Mouse (Mus musculus) midbrain, embryonic 11.5 days (tissue): ENCODE measurements around the gene Sec61g. TPM values are rescaled to one million over a fixed set of nuclear protein-coding genes. Genes with fewer than 3 reads are reported as not detected.

Experiments used
- ATAC-seq: fragments of 200-750 bp; cut with Nextera tagmentation; 2 replicates; pipeline ENCODE4 v1.8.0; 2017; ENCODE audit warnings: moderate TSS enrichment, moderate library complexity; ENCODE audit not compliant: low FRiP score
- DNase-seq: peaks from one replicate; pipeline ENCODE4 v3.0.0; 2015; ENCODE audit warnings: low spot score; ENCODE audit errors: missing footprints
- H3K27ac ChIP-seq: fragments of 300-500 bp; sonication (generic); 2 replicates; pipeline ENCODE4 v1.5.1; 2014; ENCODE audit warnings: low read depth, low read length
- H3K27me3 ChIP-seq: fragments of 300-500 bp; sonication (generic); 2 replicates; pipeline ENCODE4 v1.6.1; 2014; ENCODE audit warnings: mild to moderate bottlenecking, low read length, moderate library complexity, mixed read lengths; ENCODE audit not compliant: control insufficient read depth, insufficient read depth
- H3K36me3 ChIP-seq: fragments of 300-500 bp; sonication (generic); 2 replicates; pipeline ENCODE4 v1.6.1; 2014; ENCODE audit warnings: mild to moderate bottlenecking, low read length, moderate library complexity, mixed read lengths; ENCODE audit not compliant: control insufficient read depth, insufficient read depth
- H3K4me1 ChIP-seq: fragments of 300-500 bp; sonication (generic); 2 replicates; pipeline ENCODE4 v1.6.1; 2014; ENCODE audit warnings: low read length; ENCODE audit not compliant: control insufficient read depth, insufficient read depth
- H3K4me2 ChIP-seq: fragments of 300-500 bp; sonication (generic); 2 replicates; pipeline ENCODE4 v1.6.1; 2014; ENCODE audit warnings: mild to moderate bottlenecking, moderate library complexity
- H3K4me3 ChIP-seq: fragments of 300-500 bp; sonication (generic); 2 replicates; pipeline ENCODE4 v1.5.1; 2014; ENCODE audit warnings: low read depth, low read length
- H3K9ac ChIP-seq: fragments of 300-500 bp; sonication (generic); 2 replicates; pipeline ENCODE4 v1.6.1; 2014; ENCODE audit warnings: low read length
- H3K9me3 ChIP-seq: fragments of 300-500 bp; sonication (generic); 2 replicates; pipeline ENCODE4 v1.6.1; 2016; ENCODE audit warnings: low read length; ENCODE audit not compliant: control insufficient read depth
- WGBS: fragments of 180-500 bp; shearing (Covaris S2); extraction: QIAGEN DNeasy Blood & Tissue Kit; methylation state at CpG from one replicate; pipeline ENCODE4 v1.1.7; 2014; 5-methylcytosine and 5-hydroxymethylcytosine counted together
- polyA plus RNA-seq: library from polyadenylated mRNA; unstranded; fragments of >200 nt; fragmentation: Nextera tagmentation; extraction: Ambion mirVana; gene quantifications from 2 replicates; pipeline ENCODE4 v1.2.1, GENCODE M21; 2014

The Sec61g gene
- 40.4 and 42.1 TPM in 2 replicates for polyA plus RNA-seq

- peak within 1 kb of the TSS; percentile 96 for H3K9ac ChIP-seq
- under 1% methylated on average over 35 of the region's 35 CpGs for WGBS
- peak within 1 kb of the TSS; percentile 82 for H3K4me2 ChIP-seq
- no peaks in the 10 kb centered on the region for H3K9me3 ChIP-seq
- ATAC-seq (peak; percentile 100), DNase-seq (peak; percentile 99)
- peaks cover 6% of the 10 kb centered on the region; the same call in 1 of the 2 replicates for H3K4me1 ChIP-seq
- peak within 1 kb of the TSS; percentile 74 for H3K27ac ChIP-seq
- H3K4me3 ChIP-seq, result peak within 1 kb of the TSS; percentile 86
- peaks cover 13% of the 10 kb centered on the region; the same call in 1 of the 2 replicates for H3K36me3 ChIP-seq
- no peaks in the 10 kb centered on the region for H3K27me3 ChIP-seq
Measured at GRCm38 (mm10) chr11:16508052-16508654, at the start of gene Sec61g. Gene Sec61g (minus strand): TSS chr11:16508484.

GRCm38 (mm10) chr11:16546421-16547163 is 38.3 kb upstream of the Sec61g start:
- ATAC-seq (no peak), DNase-seq (no peak)
- Histone ChIP-seq H3K27ac (no peak overlapping the region), H3K4me2 (no peak overlapping the region), H3K36me3 (no peaks in the 10 kb centered on the region), H3K4me3 (no peak overlapping the region), H3K9me3 (no peaks in the 10 kb centered on the region), H3K4me1 (no peaks in the 10 kb centered on the region), H3K27me3 (no peaks in the 10 kb centered on the region), H3K9ac (no peak overlapping the region)
- 77% methylated on average over 5 of the region's 5 CpGs for WGBS

- Histone ChIP-seq H3K36me3 (no peaks in the 10 kb centered on the region), H3K4me2 (no peak overlapping the region), H3K27ac (no peak overlapping the region), H3K4me1 (no peaks in the 10 kb centered on the region), H3K9me3 (no peaks in the 10 kb centered on the region), H3K27me3 (no peaks in the 10 kb centered on the region), H3K4me3 (no peak overlapping the region), H3K9ac (no peak overlapping the region)
- ATAC-seq (no peak), DNase-seq (no peak)
- 84% methylated on average over 1 of the region's 1 CpGs for WGBS
Measured at GRCm38 (mm10) chr11:16537379-16537778, 29.1 kb upstream of the Sec61g start.

- Histone ChIP-seq H3K27me3 (no peaks in the 10 kb centered on the region), H3K4me1 (no peaks in the 10 kb centered on the region), H3K27ac (no peak overlapping the region), H3K36me3 (no peaks in the 10 kb centered on the region), H3K4me2 (no peak overlapping the region), H3K9ac (no peak overlapping the region), H3K4me3 (no peak overlapping the region), H3K9me3 (no peaks in the 10 kb centered on the region)
- ATAC-seq (no peak), DNase-seq (no peak)
- 84% methylated on average over 5 of the region's 5 CpGs for WGBS
Measured at GRCm38 (mm10) chr11:16534582-16535553, 26.6 kb upstream of the Sec61g start.

GRCm38 (mm10) chr11:16532877-16533276 is 24.6 kb upstream of the Sec61g start:
- 23% methylated on average over 5 of the region's 5 CpGs for WGBS
- Histone ChIP-seq H3K36me3 (no peaks in the 10 kb centered on the region), H3K4me2 (no peak overlapping the region), H3K9ac (no peak overlapping the region), H3K27me3 (no peaks in the 10 kb centered on the region), H3K27ac (no peak overlapping the region), H3K4me3 (no peak overlapping the region), H3K9me3 (no peaks in the 10 kb centered on the region), H3K4me1 (no peaks in the 10 kb centered on the region)
- DNase-seq (peak; percentile 84), ATAC-seq (peak; percentile 54; the same call in 1 of the 2 replicates)

GRCm38 (mm10) chr11:16528909-16529308 is 20.6 kb upstream of the Sec61g start:
- H3K4me2 ChIP-seq, result no peak overlapping the region
- no peaks in the 10 kb centered on the region for H3K4me1 ChIP-seq
- no peaks in the 10 kb centered on the region for H3K27me3 ChIP-seq
- no peaks in the 10 kb centered on the region for H3K9me3 ChIP-seq
- DNase-seq (no peak), ATAC-seq (no peak)
- H3K36me3 ChIP-seq, result no peaks in the 10 kb centered on the region
- H3K4me3 ChIP-seq, result no peak overlapping the region
- H3K27ac ChIP-seq, result no peak overlapping the region
- H3K9ac ChIP-seq, result no peak overlapping the region

GRCm38 (mm10) chr11:16528391-16528790 is 20.1 kb upstream of the Sec61g start:
- no peak overlapping the region for H3K9ac ChIP-seq
- no peaks in the 10 kb centered on the region for H3K4me1 ChIP-seq
- ATAC-seq (no peak), DNase-seq (no peak)
- H3K36me3 ChIP-seq, result no peaks in the 10 kb centered on the region
- H3K27ac ChIP-seq, result no peak overlapping the region
- 93% methylated on average over 5 of the region's 5 CpGs for WGBS
- no peak overlapping the region for H3K4me2 ChIP-seq
- no peaks in the 10 kb centered on the region for H3K9me3 ChIP-seq
- H3K4me3 ChIP-seq, result no peak overlapping the region
- H3K27me3 ChIP-seq, result no peaks in the 10 kb centered on the region

- DNase-seq (no peak), ATAC-seq (no peak)
- 92% methylated on average over 5 of the region's 5 CpGs for WGBS
- Histone ChIP-seq H3K4me2 (no peak overlapping the region), H3K9me3 (no peaks in the 10 kb centered on the region), H3K4me3 (no peak overlapping the region), H3K36me3 (no peaks in the 10 kb centered on the region), H3K9ac (no peak overlapping the region), H3K4me1 (no peaks in the 10 kb centered on the region), H3K27ac (no peak overlapping the region), H3K27me3 (no peaks in the 10 kb centered on the region)
Measured at GRCm38 (mm10) chr11:16527743-16528142, 19.5 kb upstream of the Sec61g start.
